Comparison of ENCODE assay signal across 8 mouse cellular contexts in genomic region chr14:31269456-31270100, GRCm38 (mm10). TPM values are rescaled to one million over a fixed set of nuclear protein-coding genes. Genes with fewer than 3 reads are reported as not detected.
A peak's percentile ranks its signal among the peaks of the same experiment; 100 is the strongest.
DNase-seq lines count a peak whose midpoint lies in the region; ATAC-seq and TF ChIP-seq lines count a peak whose summit lies in the region.

No protein-coding gene starts in this region.

- 16% methylated on average over 28 of the region's 28 CpGs for WGBS in kidney, adult 2 months
- WGBS in forebrain, embryonic 10.5 days: 14% methylated on average over 27 of the region's 28 CpGs
- WGBS in intestine, embryonic 15.5 days: 14% methylated on average over 28 of the region's 28 CpGs
- WGBS in limb, embryonic 14.5 days: 17% methylated on average over 19 of the region's 28 CpGs
- WGBS in midbrain, embryonic 15.5 days: 16% methylated on average over 26 of the region's 28 CpGs

- H3K27me3 ChIP-seq in kidney, adult 2 months (replicated peaks; ENCODE audit: control insufficient read depth, insufficient read depth, low read length): no peaks in the 10 kb centered on the region
- H3K27me3 ChIP-seq in forebrain, embryonic 10.5 days (ENCODE audit: poor library complexity, severe bottlenecking): 0 out of 2 replicates have a peak, but pooled peaks cover 10% of the 10 kb centered on the region
- H3K27me3 ChIP-seq in intestine, embryonic 15.5 days (replicated peaks): no peaks in the 10 kb centered on the region
- no peaks in the 10 kb centered on the region for H3K27me3 ChIP-seq in limb, embryonic 14.5 days (ENCODE audit: control insufficient read depth, insufficient read depth, low read length)
- no peaks in the 10 kb centered on the region for H3K27me3 ChIP-seq in midbrain, embryonic 15.5 days (replicated peaks)

- no peak for TF ChIP-seq CTCF in kidney, adult 2 months (conservative IDR thresholded peaks at IDR 0.05; ENCODE audit: insufficient read depth, insufficient read length, low read depth, low read length)

- H3K4me1 ChIP-seq in kidney, adult 2 months (ENCODE audit: control insufficient read depth, insufficient read depth, low read length): no peaks in the 10 kb centered on the region
- peaks cover 31% of the 10 kb centered on the region for H3K4me1 ChIP-seq in forebrain, embryonic 10.5 days
- peaks cover 10% of the 10 kb centered on the region; the same call in 1 of the 2 replicates for H3K4me1 ChIP-seq in intestine, embryonic 15.5 days (replicated peaks)
- peaks cover 15% of the 10 kb centered on the region; the same call in 1 of the 2 replicates for H3K4me1 ChIP-seq in limb, embryonic 14.5 days (ENCODE audit: control insufficient read depth, insufficient read depth, low read length)
- H3K4me1 ChIP-seq in midbrain, embryonic 15.5 days: peaks cover 26% of the 10 kb centered on the region

- H3K4me2 ChIP-seq in intestine, embryonic 15.5 days (replicated peaks): peak overlapping the region; percentile 71
- peak overlapping the region; percentile 53 for H3K4me2 ChIP-seq in limb, embryonic 14.5 days (replicated peaks; ENCODE audit: low read depth, low read length, severe bottlenecking)
- H3K4me2 ChIP-seq in midbrain, embryonic 15.5 days: peak overlapping the region; percentile 46

- H3K9me3 ChIP-seq in forebrain, embryonic 10.5 days: no peaks in the 10 kb centered on the region
- no peaks in the 10 kb centered on the region for H3K9me3 ChIP-seq in intestine, embryonic 15.5 days
- no peaks in the 10 kb centered on the region for H3K9me3 ChIP-seq in limb, embryonic 14.5 days (ENCODE audit: control insufficient read depth, low read length)
- H3K9me3 ChIP-seq in midbrain, embryonic 15.5 days: no peaks in the 10 kb centered on the region

- no peak overlapping the region for H3K4me3 ChIP-seq in kidney, adult 2 months (ENCODE audit: insufficient read depth, low read depth, low read length)
- H3K4me3 ChIP-seq in forebrain, embryonic 10.5 days: peak overlapping the region; percentile 46
- peak overlapping the region; percentile 35 for H3K4me3 ChIP-seq in intestine, embryonic 15.5 days (replicated peaks)
- peak overlapping the region; percentile 31 for H3K4me3 ChIP-seq in limb, embryonic 14.5 days (replicated peaks; ENCODE audit: low read length)
- peak overlapping the region; percentile 24 for H3K4me3 ChIP-seq in midbrain, embryonic 15.5 days

- no peak overlapping the region for H3K27ac ChIP-seq in kidney, adult 2 months (ENCODE audit: insufficient read depth, low read depth, low read length)
- peak overlapping the region; percentile 80 for H3K27ac ChIP-seq in forebrain, embryonic 10.5 days
- no peak overlapping the region for H3K27ac ChIP-seq in intestine, embryonic 15.5 days
- H3K27ac ChIP-seq in limb, embryonic 14.5 days (replicated peaks; ENCODE audit: low read depth, low read length): peak overlapping the region; percentile 62
- H3K27ac ChIP-seq in midbrain, embryonic 15.5 days: peak overlapping the region; percentile 73

- DNase-seq in kidney, adult 2 months: peak; percentile 11
- DNase-seq in kidney, adult 18-20 months: no peak
- DNase-seq in forebrain, embryonic 10.5 days (ENCODE audit: extremely low spot score, low spot score): peak; percentile 78
- DNase-seq in limb, embryonic 14.5 days (ENCODE audit: low spot score): peak; percentile 93
- DNase-seq in testis, postnatal 14 days (ENCODE audit: low spot score): peak; percentile 71
- DNase-seq in adipocyte (ENCODE audit: low spot score): no peak

- no peaks in the 10 kb centered on the region for H3K36me3 ChIP-seq in kidney, adult 2 months (ENCODE audit: control insufficient read depth, insufficient read depth, low read length)
- H3K36me3 ChIP-seq in forebrain, embryonic 10.5 days (replicated peaks): no peaks in the 10 kb centered on the region
- no peaks in the 10 kb centered on the region for H3K36me3 ChIP-seq in intestine, embryonic 15.5 days
- 0 out of 2 replicates have a peak, but pooled peaks cover 4% of the 10 kb centered on the region for H3K36me3 ChIP-seq in limb, embryonic 14.5 days (ENCODE audit: control insufficient read depth, insufficient read depth, low read length)
- no peaks in the 10 kb centered on the region for H3K36me3 ChIP-seq in midbrain, embryonic 15.5 days (replicated peaks)

- peak; percentile 87 for ATAC-seq in intestine, embryonic 15.5 days
- ATAC-seq in limb, embryonic 14.5 days (ENCODE audit: low FRiP score, low read depth): peak; percentile 92
- ATAC-seq in midbrain, embryonic 15.5 days (replicated peaks): peak; percentile 64

- H3K9ac ChIP-seq in intestine, embryonic 15.5 days: peak overlapping the region; percentile 44
- H3K9ac ChIP-seq in limb, embryonic 14.5 days (ENCODE audit: low read depth, low read length, severe bottlenecking): peak overlapping the region; percentile 58
- no peak overlapping the region for H3K9ac ChIP-seq in midbrain, embryonic 15.5 days

- no peak for TF ChIP-seq POLR2A in kidney, adult 2 months (IDR thresholded peaks at IDR 0.05; ENCODE audit: low read depth, low read length)
- no peak for TF ChIP-seq POLR2A in limb, embryonic 14.5 days (IDR thresholded peaks at IDR 0.05; ENCODE audit: borderline replicate concordance, extremely low read depth, insufficient read depth, insufficient read length)

RNA-seq across cellular contexts. Expression of gene Bap1, which starts 18.3 kb away (rescaled TPM):
- 58.9 and 65.9 TPM in 2 replicates for polyA plus RNA-seq in kidney, adult 2 months (2012; rRNA removed)
- polyA plus RNA-seq in forebrain, embryonic 10.5 days (2016; fragmentation: Nextera tagmentation; extraction: Ambion mirVana): 146 and 151 TPM in 2 replicates
- polyA plus RNA-seq in intestine, embryonic 15.5 days (2015; fragmentation: Nextera tagmentation; extraction: Ambion mirVana): 64.0 and 65.3 TPM in 2 replicates
- 90.1 and 108 TPM in 2 replicates for polyA plus RNA-seq in limb, embryonic 14.5 days (2012; rRNA removed)
- polyA plus RNA-seq in limb, embryonic 14.5 days (2014; fragmentation: Nextera tagmentation; extraction: Ambion mirVana): 71.7 and 76.4 TPM in 2 replicates
- polyA plus RNA-seq in midbrain, embryonic 15.5 days (2015; fragmentation: Nextera tagmentation; extraction: Ambion mirVana): 124 and 130 TPM in 2 replicates

RNA-seq across cellular contexts. Expression of gene Phf7, which starts 18.5 kb away (rescaled TPM):
- polyA plus RNA-seq in kidney, adult 2 months (2012; rRNA removed): 7.3 and 7.5 TPM in 2 replicates
- polyA plus RNA-seq in forebrain, embryonic 10.5 days (2016; fragmentation: Nextera tagmentation; extraction: Ambion mirVana): 14.0 and 16.4 TPM in 2 replicates
- 10.6 and 11.9 TPM in 2 replicates for polyA plus RNA-seq in intestine, embryonic 15.5 days (2015; fragmentation: Nextera tagmentation; extraction: Ambion mirVana)
- 9.5 and 10.5 TPM in 2 replicates for polyA plus RNA-seq in limb, embryonic 14.5 days (2012; rRNA removed)
- 11.8 and 12.3 TPM in 2 replicates for polyA plus RNA-seq in limb, embryonic 14.5 days (2014; fragmentation: Nextera tagmentation; extraction: Ambion mirVana)
- polyA plus RNA-seq in midbrain, embryonic 15.5 days (2015; fragmentation: Nextera tagmentation; extraction: Ambion mirVana): 9.9 TPM in 2 replicates

RNA-seq across cellular contexts. Expression of gene Sema3g, which starts 51.9 kb away (rescaled TPM):
- 34.2 and 38.8 TPM in 2 replicates for polyA plus RNA-seq in kidney, adult 2 months (2012; rRNA removed)
- 0.61 and 0.66 TPM in 2 replicates for polyA plus RNA-seq in forebrain, embryonic 10.5 days (2016; fragmentation: Nextera tagmentation; extraction: Ambion mirVana)
- 0.91 and 0.96 TPM in 2 replicates for polyA plus RNA-seq in intestine, embryonic 15.5 days (2015; fragmentation: Nextera tagmentation; extraction: Ambion mirVana)
- 3.7 and 4.0 TPM in 2 replicates for polyA plus RNA-seq in limb, embryonic 14.5 days (2012; rRNA removed)
- 0.25 and 0.29 TPM in 2 replicates for polyA plus RNA-seq in limb, embryonic 14.5 days (2014; fragmentation: Nextera tagmentation; extraction: Ambion mirVana)
- polyA plus RNA-seq in midbrain, embryonic 15.5 days (2015; fragmentation: Nextera tagmentation; extraction: Ambion mirVana): 0.65 and 0.86 TPM in 2 replicates

RNA-seq across cellular contexts. Expression of gene Nisch, which starts 52.8 kb away (rescaled TPM):
- 244 and 277 TPM in 2 replicates for polyA plus RNA-seq in kidney, adult 2 months (2012; rRNA removed)
- polyA plus RNA-seq in forebrain, embryonic 10.5 days (2016; fragmentation: Nextera tagmentation; extraction: Ambion mirVana): 401 and 402 TPM in 2 replicates
- polyA plus RNA-seq in intestine, embryonic 15.5 days (2015; fragmentation: Nextera tagmentation; extraction: Ambion mirVana): 280 and 297 TPM in 2 replicates
- 514 and 640 TPM in 2 replicates for polyA plus RNA-seq in limb, embryonic 14.5 days (2012; rRNA removed)
- 339 and 378 TPM in 2 replicates for polyA plus RNA-seq in limb, embryonic 14.5 days (2014; fragmentation: Nextera tagmentation; extraction: Ambion mirVana)
- polyA plus RNA-seq in midbrain, embryonic 15.5 days (2015; fragmentation: Nextera tagmentation; extraction: Ambion mirVana): 420 and 426 TPM in 2 replicates

RNA-seq across cellular contexts. Expression of gene Dnah1, which starts 54.1 kb away (rescaled TPM):
- 0.35 and 0.41 TPM in 2 replicates for polyA plus RNA-seq in kidney, adult 2 months (2012; rRNA removed)
- 5.4 and 6.3 TPM in 2 replicates for polyA plus RNA-seq in forebrain, embryonic 10.5 days (2016; fragmentation: Nextera tagmentation; extraction: Ambion mirVana)
- 3.6 and 3.7 TPM in 2 replicates for polyA plus RNA-seq in intestine, embryonic 15.5 days (2015; fragmentation: Nextera tagmentation; extraction: Ambion mirVana)
- polyA plus RNA-seq in limb, embryonic 14.5 days (2012; rRNA removed): 12.1 and 16.6 TPM in 2 replicates
- polyA plus RNA-seq in limb, embryonic 14.5 days (2014; fragmentation: Nextera tagmentation; extraction: Ambion mirVana): 5.6 and 7.8 TPM in 2 replicates
- 4.6 and 4.9 TPM in 2 replicates for polyA plus RNA-seq in midbrain, embryonic 15.5 days (2015; fragmentation: Nextera tagmentation; extraction: Ambion mirVana)

Comparison
In these comparisons a context has a peak if more than half of its experiments do, and no peak if none do; other contexts are left out.
1. DNase-seq: peak in kidney, adult 2 months (single experiment), forebrain, embryonic 10.5 days (single experiment), limb, embryonic 14.5 days (single experiment) and testis, postnatal 14 days (single experiment); none in kidney, adult 18-20 months (single experiment) and adipocyte (single experiment).
2. H3K27ac ChIP-seq: peak in forebrain, embryonic 10.5 days (single experiment), limb, embryonic 14.5 days (single experiment) and midbrain, embryonic 15.5 days (single experiment); none in kidney, adult 2 months (single experiment) and intestine, embryonic 15.5 days (single experiment).
3. Peak in every context shown above with its lines, with median percentiles within 50 percentile points of each other: ATAC-seq and H3K4me2 ChIP-seq.